In the genomic region with DNA sequence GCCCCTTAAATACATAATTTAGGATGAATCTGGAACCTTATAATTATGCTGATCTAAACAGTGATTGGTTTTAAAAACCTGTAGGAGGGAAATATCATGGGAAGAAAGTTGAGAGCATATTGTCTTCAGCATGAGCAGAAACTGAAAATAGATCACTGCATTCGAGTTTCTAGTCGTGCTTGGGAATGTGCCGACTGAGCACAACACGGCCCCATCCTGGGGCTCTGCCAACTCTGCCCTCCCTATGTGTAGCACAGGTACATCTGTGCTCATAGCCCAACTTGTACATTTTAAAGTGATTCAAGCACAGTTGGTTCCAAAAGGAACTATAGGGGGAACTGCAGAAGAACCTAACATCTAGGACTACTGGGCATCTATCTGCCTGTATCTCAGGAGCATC, we compare ENCODE assay signal across 14 mouse cellular contexts.
DNase-seq lines count a peak whose midpoint lies in the region; ATAC-seq lines count a peak whose summit lies in the region.
"Had no signal": no experiment of that assay in that cellular context is flagged by ENCODE, and none has a peak within 500 bp of the region (broad histone marks: within the 10 kb centered on the region; RNA-seq: fewer than 3 reads in every experiment).

No protein-coding gene starts in this region.

- no peak for ATAC-seq in kidney, embryonic 16.5 days (ENCODE audit: low FRiP score, low TSS enrichment)
- ATAC-seq in hindbrain, embryonic 16.5 days = no peak
- no peak for ATAC-seq in midbrain, embryonic 13.5 days
- ATAC-seq: intestine, postnatal 0 days had no signal

- no peak overlapping the region for H3K4me2 ChIP-seq in kidney, embryonic 16.5 days (replicated peaks; ENCODE audit: low read depth, low read length)
- H3K4me2 ChIP-seq in hindbrain, embryonic 16.5 days (ENCODE audit: low read length) = no peak overlapping the region
- no peak overlapping the region for H3K4me2 ChIP-seq in midbrain, embryonic 13.5 days (replicated peaks)
- H3K4me2 ChIP-seq: limb, embryonic 13.5 days; stomach, embryonic 15.5 days had no signal

- DNase-seq in kidney, postnatal 10 days = peak; percentile 9
- DNase-seq in layer of hippocampus, adult 8-10 months (ENCODE audit: low spot score in 2 of 2) = peak; percentile 62 to 63
- DNase-seq in left cerebral cortex, adult 9 months (ENCODE audit: low spot score in 2 of 2) = peak; percentile 30 to 79
- peak; percentile 61 to 79 for DNase-seq in right cerebral cortex, postnatal 36 days (ENCODE audit: low spot score in 2 of 2)
- DNase-seq in heart, adult 11 months = no peak
- DNase-seq: cerebellum, adult 18-20 months; heart, postnatal 14 days; lung, adult 2 months had no signal

- H3K27ac ChIP-seq in kidney, embryonic 16.5 days (ENCODE audit: low read length) = no peak overlapping the region
- no peak overlapping the region for H3K27ac ChIP-seq in hindbrain, embryonic 16.5 days (ENCODE audit: low read depth, low read length)
- H3K27ac ChIP-seq in midbrain, embryonic 13.5 days = no peak overlapping the region
- H3K27ac ChIP-seq: limb, embryonic 13.5 days; stomach, embryonic 15.5 days had no signal

- H3K36me3 ChIP-seq in kidney, embryonic 16.5 days (ENCODE audit: insufficient read depth, low read length) = no peaks in the 10 kb centered on the region
- no peaks in the 10 kb centered on the region for H3K36me3 ChIP-seq in hindbrain, embryonic 16.5 days (ENCODE audit: control insufficient read depth, insufficient read depth, low read length)
- no peaks in the 10 kb centered on the region for H3K36me3 ChIP-seq in midbrain, embryonic 13.5 days
- H3K36me3 ChIP-seq: limb, embryonic 13.5 days; stomach, embryonic 15.5 days had no signal

- no peaks in the 10 kb centered on the region for H3K9me3 ChIP-seq in kidney, embryonic 16.5 days (ENCODE audit: low read length)
- no peaks in the 10 kb centered on the region for H3K9me3 ChIP-seq in hindbrain, embryonic 16.5 days (ENCODE audit: control insufficient read depth, low read length)
- no peaks in the 10 kb centered on the region for H3K9me3 ChIP-seq in midbrain, embryonic 13.5 days
- H3K9me3 ChIP-seq: limb, embryonic 13.5 days; stomach, embryonic 15.5 days had no signal

- H3K9ac ChIP-seq in kidney, embryonic 16.5 days (replicated peaks; ENCODE audit: low read length) = no peak overlapping the region
- H3K9ac ChIP-seq in hindbrain, embryonic 16.5 days (ENCODE audit: low read depth, low read length) = no peak overlapping the region
- H3K9ac ChIP-seq in midbrain, embryonic 13.5 days (replicated peaks) = no peak overlapping the region
- H3K9ac ChIP-seq: limb, embryonic 13.5 days; stomach, embryonic 15.5 days had no signal

- H3K4me3 ChIP-seq in kidney, embryonic 16.5 days (ENCODE audit: low read length) = no peak overlapping the region
- no peak overlapping the region for H3K4me3 ChIP-seq in hindbrain, embryonic 16.5 days (ENCODE audit: low read length)
- no peak overlapping the region for H3K4me3 ChIP-seq in midbrain, embryonic 13.5 days (replicated peaks)
- H3K4me3 ChIP-seq: limb, embryonic 13.5 days; stomach, embryonic 15.5 days had no signal

- no peaks in the 10 kb centered on the region for H3K4me1 ChIP-seq in kidney, embryonic 16.5 days (ENCODE audit: insufficient read depth, low read length)
- no peaks in the 10 kb centered on the region for H3K4me1 ChIP-seq in hindbrain, embryonic 16.5 days (ENCODE audit: control insufficient read depth, insufficient read depth, low read depth, low read length)
- H3K4me1 ChIP-seq in midbrain, embryonic 13.5 days (replicated peaks) = no peaks in the 10 kb centered on the region
- H3K4me1 ChIP-seq: limb, embryonic 13.5 days; stomach, embryonic 15.5 days had no signal

- 73% methylated on average over 4 of the region's 4 CpGs for WGBS in kidney, embryonic 16.5 days
- 87% methylated on average over 4 of the region's 4 CpGs for WGBS in hindbrain, embryonic 16.5 days
- WGBS in midbrain, embryonic 13.5 days = 87% methylated on average over 4 of the region's 4 CpGs

- H3K27me3 ChIP-seq in kidney, embryonic 16.5 days (ENCODE audit: insufficient read depth, low read length) = no peaks in the 10 kb centered on the region
- no peaks in the 10 kb centered on the region for H3K27me3 ChIP-seq in hindbrain, embryonic 16.5 days (replicated peaks; ENCODE audit: control insufficient read depth, insufficient read depth, low read length)
- no peaks in the 10 kb centered on the region for H3K27me3 ChIP-seq in midbrain, embryonic 13.5 days
- H3K27me3 ChIP-seq: limb, embryonic 13.5 days; stomach, embryonic 15.5 days had no signal
